Mouse (Mus musculus) CH12.LX (cell line): ENCODE measurements around the gene Srrm4. TPM values are rescaled to one million over a fixed set of nuclear protein-coding genes. Genes with fewer than 3 reads are reported as not detected.

Experiments used
- DNase-seq: peaks from one replicate; pipeline ENCODE4 v3.0.0-alpha.2; 2013; ENCODE audit errors: extremely low read depth
- H3K27ac ChIP-seq: 2 replicates; pipeline ENCODE4 v1.5.1; 2012; ENCODE audit warnings: low read depth, mild to moderate bottlenecking, control low read depth, moderate library complexity; ENCODE audit not compliant: insufficient read depth
- H3K27me3 ChIP-seq: replicated peaks from 2 replicates; pipeline ENCODE3; 2012; ENCODE audit warnings: inconsistent platforms
- H3K36me3 ChIP-seq, 2 experiments: replicated peaks in 1 of 2; 2 replicates each; pipeline versions ENCODE3 to v1.6.1; 2012; ENCODE audit warnings: inconsistent platforms in 1 of 2, low read length in 1 of 2, mild to moderate bottlenecking in 1 of 2, mixed read lengths in 1 of 2, moderate library complexity in 1 of 2; ENCODE audit not compliant: control insufficient read depth in 1 of 2, insufficient read depth in 1 of 2
- H3K4me1 ChIP-seq, 2 experiments: 2 replicates each; pipeline ENCODE4 v1.6.1; 2012; ENCODE audit warnings: inconsistent platforms in 1 of 2, moderate library complexity in 1 of 2; ENCODE audit not compliant: insufficient read depth in 2 of 2, control insufficient read depth in 1 of 2
- H3K4me2 ChIP-seq: 2 replicates; pipeline ENCODE4 v1.6.1; 2012; ENCODE audit warnings: low read depth, mild to moderate bottlenecking, control low read depth; ENCODE audit not compliant: poor library complexity, insufficient read depth, severe bottlenecking
- H3K4me3 ChIP-seq, 3 experiments: fragments of 150-350 bp in 1 of 3; sonication (generic) in 1 of 3; replicated peaks in 1 of 3; 2 replicates each; pipeline versions ENCODE3 to v1.5.1; 2011 to 2012; ENCODE audit warnings: low read depth in 2 of 3, low read length in 2 of 3, mild to moderate bottlenecking in 2 of 3, moderate library complexity in 2 of 3, control low read depth in 1 of 3, improper control_type of control experiment in 1 of 3, inconsistent platforms in 1 of 3, mixed read lengths in 1 of 3; ENCODE audit not compliant: poor library complexity in 1 of 3
- H3K79me2 ChIP-seq: replicated peaks from 2 replicates; pipeline ENCODE4 v1.6.1; 2012; ENCODE audit warnings: mild to moderate bottlenecking, moderate library complexity; ENCODE audit not compliant: control insufficient read depth, poor library complexity, insufficient read depth, severe bottlenecking; ENCODE audit errors: extremely low read depth
- H3K9ac ChIP-seq: 2 replicates; pipeline ENCODE4 v1.6.1; 2012; ENCODE audit warnings: low read depth, mild to moderate bottlenecking, control low read depth, moderate library complexity; ENCODE audit not compliant: insufficient read depth
- H3K9me3 ChIP-seq: replicated peaks from 2 replicates; pipeline ENCODE3; 2012; ENCODE audit warnings: low read length, inconsistent platforms, mixed read lengths
- CHD1 ChIP-seq: IDR thresholded peaks from 2 replicates; pipeline ENCODE4 v1.6.1; 2012; ENCODE audit warnings: low read depth, low read length, improper control_type of control experiment, inconsistent platforms
- CTCF ChIP-seq, 2 experiments: IDR thresholded peaks in 1 of 2; conservative IDR thresholded peaks in 1 of 2; 2 replicates each; pipeline ENCODE4 v1.5.1; 2011 to 2012; ENCODE audit warnings: low read depth in 2 of 2, low read length in 2 of 2, improper control_type of control experiment in 1 of 2, inconsistent platforms in 1 of 2, mild to moderate bottlenecking in 1 of 2, moderate library complexity in 1 of 2
- E2F4 ChIP-seq: IDR thresholded peaks from 2 replicates; pipeline ENCODE4 v1.6.1; 2011; ENCODE audit warnings: low read depth, low read length, improper control_type of control experiment; ENCODE audit not compliant: insufficient replicate concordance
- EP300 ChIP-seq: IDR thresholded peaks from 2 replicates; pipeline ENCODE4 v1.6.1; 2011; ENCODE audit warnings: low read length, improper control_type of control experiment
- ETS1 ChIP-seq: conservative IDR thresholded peaks from 2 replicates; pipeline ENCODE4 v1.6.1; 2012; ENCODE audit warnings: low read depth, mild to moderate bottlenecking, inconsistent platforms, low read length, improper control_type of control experiment, moderate library complexity
- HCFC1 ChIP-seq: IDR thresholded peaks from 2 replicates; pipeline ENCODE4 v1.6.1; 2012; ENCODE audit warnings: low read depth, mild to moderate bottlenecking, inconsistent platforms, low read length, improper control_type of control experiment
- IRF4 ChIP-seq: IDR thresholded peaks from 2 replicates; pipeline ENCODE4 v1.6.1; 2014; ENCODE audit warnings: low read depth, mild to moderate bottlenecking, inconsistent platforms, low read length, improper control_type of control experiment
- MAFK ChIP-seq: IDR thresholded peaks from 2 replicates; pipeline ENCODE4 v1.6.1; 2011; ENCODE audit warnings: low read length, improper control_type of control experiment; ENCODE audit not compliant: insufficient replicate concordance
- MAX ChIP-seq: IDR thresholded peaks from 2 replicates; pipeline ENCODE4 v1.6.1; 2011; ENCODE audit warnings: low read length, improper control_type of control experiment
- MXI1 ChIP-seq: IDR thresholded peaks from 2 replicates; pipeline ENCODE4 v1.6.1; 2011; ENCODE audit warnings: mild to moderate bottlenecking, low read depth, low read length, improper control_type of control experiment
- NELFE ChIP-seq: IDR thresholded peaks from 2 replicates; pipeline ENCODE4 v1.6.1; 2011; ENCODE audit warnings: low read depth, low read length, improper control_type of control experiment
- POLR2A ChIP-seq: IDR thresholded peaks from 2 replicates; pipeline ENCODE4 v1.6.1; 2011; ENCODE audit warnings: low read depth, mild to moderate bottlenecking, improper control_type of control experiment, low read length
- POLR2AphosphoS2 ChIP-seq: IDR thresholded peaks from 2 replicates; pipeline ENCODE4 v1.6.1; 2011; ENCODE audit warnings: low read depth, low read length, improper control_type of control experiment
- RCOR1 ChIP-seq: conservative IDR thresholded peaks from 2 replicates; pipeline ENCODE4 v1.6.1; 2012; ENCODE audit warnings: low read depth, mild to moderate bottlenecking, inconsistent platforms, low read length, improper control_type of control experiment
- SMC3 ChIP-seq: IDR thresholded peaks from 2 replicates; pipeline ENCODE4 v1.6.1; 2011; ENCODE audit warnings: low read depth, low read length, improper control_type of control experiment
- TBP ChIP-seq: conservative IDR thresholded peaks from 2 replicates; pipeline ENCODE4 v1.6.1; 2011; ENCODE audit warnings: low read depth, low read length, improper control_type of control experiment
- USF2 ChIP-seq: conservative IDR thresholded peaks from 2 replicates; pipeline ENCODE4 v1.6.1; 2011; ENCODE audit warnings: low read depth, low read length, improper control_type of control experiment
- ZC3H11A ChIP-seq: IDR thresholded peaks from 2 replicates; pipeline ENCODE4 v1.6.1; 2012; ENCODE audit warnings: low read depth, mild to moderate bottlenecking, inconsistent platforms, low read length, improper control_type of control experiment
- ZKSCAN1 ChIP-seq: IDR thresholded peaks from 2 replicates; pipeline ENCODE4 v1.6.1; 2012; ENCODE audit warnings: low read depth, inconsistent platforms, low read length, improper control_type of control experiment, borderline replicate concordance
- ZMIZ1 ChIP-seq: IDR thresholded peaks from 2 replicates; pipeline ENCODE4 v1.6.1; 2012; ENCODE audit warnings: low read depth, mild to moderate bottlenecking, inconsistent platforms, low read length, improper control_type of control experiment
- ZNF384 ChIP-seq: IDR thresholded peaks from 2 replicates; pipeline ENCODE4 v1.6.1; 2012; ENCODE audit warnings: low read depth, low read length, improper control_type of control experiment, inconsistent platforms
- dilution Hi-C: fragments of 300-500 bp; cut with MboI; formaldehyde crosslinking; loops from 2 replicates; pipeline ENCODE4 v1.14.3; 2020; ENCODE audit warnings: low sequenced_read_pairs; ENCODE audit not compliant: extremely low pct_unique_long_range_greater_than_20kb, extremely low pct_ligation_motif_present
- in situ Hi-C: fragments of 300-500 bp; cut with MboI; formaldehyde crosslinking; loops from 3 replicates; pipeline ENCODE4 v1.14.3; 2019; ENCODE audit warnings: low sequenced_read_pairs, low pct_ligation_motif_present, low pct_unique_long_range_greater_than_20kb, mixed read lengths
- polyA plus RNA-seq: library from polyadenylated mRNA; unstranded; fragments of >175 nt; gene quantifications from 2 replicates; pipeline ENCODE4 v1.2.1, GENCODE M21; 2012; ENCODE audit warnings: low read depth; ENCODE audit not compliant: insufficient read length
- total RNA-seq, 2 experiments: library from RNA; depleted of rRNA; stranded (reverse); fragments of 300-350 nt in 1 of 2; fragments of >200 nt in 1 of 2; gene quantifications; 2 replicates each; pipeline ENCODE4 v1.2.3; 2012 to 2014

The Srrm4 gene
- total and polyA plus RNA-seq, 3 experiments, result not detected

DNA sequence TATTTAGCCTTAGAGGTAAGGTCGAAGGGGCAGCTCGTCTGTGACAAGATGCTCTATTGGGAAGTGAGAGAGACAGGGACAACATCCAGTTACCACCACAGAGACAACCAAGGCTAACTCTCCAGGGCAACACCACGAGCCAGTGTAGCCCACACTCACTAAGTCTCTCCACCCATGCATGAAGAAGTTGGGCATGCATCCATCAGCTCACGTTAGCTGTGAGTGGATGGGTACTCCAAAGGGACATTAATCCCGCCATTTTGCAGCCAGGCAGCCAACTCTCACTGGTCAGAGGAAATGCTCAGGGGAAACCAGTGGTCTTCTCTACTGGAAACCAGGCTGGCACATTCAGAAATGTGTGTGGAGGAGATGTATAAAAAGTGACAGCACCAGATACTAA, 93.8 kb downstream of the Srrm4 start:
- Histone ChIP-seq H3K79me2 (no peaks in the 10 kb centered on the region), H3K27me3 (no peaks in the 10 kb centered on the region), H3K9ac (no peak overlapping the region), H3K4me3 (no peak overlapping the region), H3K27ac (no peak overlapping the region), H3K36me3 (no peaks in the 10 kb centered on the region), H3K4me2 (no peak overlapping the region), H3K4me1 (no peaks in the 10 kb centered on the region), H3K9me3 (peaks cover 95% of the 10 kb centered on the region)
- TF ChIP-seq MAX, result no peak
- no peak for TF ChIP-seq CTCF (conservative IDR thresholded peaks at IDR 0.05 in 1 of 2, IDR thresholded peaks at IDR 0.05 in 1 of 2; ENCODE audit: low read depth in 2 of 2, low read length in 2 of 2)
- TF ChIP-seq HCFC1, result no peak
- no peak for TF ChIP-seq USF2
- no peak for TF ChIP-seq NELFE
- no peak for TF ChIP-seq MXI1
- TF ChIP-seq ZMIZ1, result no peak
- no peak for TF ChIP-seq IRF4
- no peak for TF ChIP-seq ETS1
- TF ChIP-seq ZNF384, result no peak
- no peak for TF ChIP-seq ZC3H11A
- TF ChIP-seq POLR2AphosphoS2, result no peak
- TF ChIP-seq ZKSCAN1, result no peak
- no peak for TF ChIP-seq EP300
- no peak for TF ChIP-seq POLR2A
- TF ChIP-seq MAFK, result no peak
- no peak for TF ChIP-seq CHD1
- no peak for DNase-seq
- dilution Hi-C loops (no loop called here), in situ Hi-C loops (no loop called here)

DNA sequence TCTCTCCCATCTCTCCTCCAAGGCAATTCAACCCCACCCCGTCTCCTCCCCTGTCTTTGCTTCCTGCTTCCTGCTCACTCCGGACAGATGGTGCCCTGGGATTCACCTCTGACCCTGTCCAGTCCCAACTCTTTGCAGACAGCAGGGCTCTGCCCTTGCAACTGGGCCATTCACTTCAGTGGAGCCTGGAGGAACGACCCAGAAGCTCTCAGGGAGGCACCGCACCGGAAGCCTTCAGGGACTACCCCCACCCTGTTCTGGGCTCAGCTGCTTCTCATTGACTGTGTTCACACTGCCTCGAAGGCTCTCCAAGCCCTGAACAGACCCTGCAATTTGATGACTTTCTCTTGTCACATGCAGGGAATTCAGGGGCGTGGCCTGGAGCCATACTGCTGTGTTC, 94.4 kb downstream of the Srrm4 start:
- H3K36me3 ChIP-seq, result no peaks in the 10 kb centered on the region
- no peaks in the 10 kb centered on the region for H3K4me1 ChIP-seq
- no peak for DNase-seq
- no peak overlapping the region for H3K4me3 ChIP-seq
- H3K27ac ChIP-seq, result no peak overlapping the region
- dilution Hi-C loops, result no loop called here
- TF ChIP-seq RCOR1 (no peak), IRF4 (no peak), CHD1 (no peak), E2F4 (no peak), ZC3H11A (no peak), TBP (no peak), MXI1 (no peak), HCFC1 (no peak), SMC3 (no peak), MAX (no peak), CTCF (conservative IDR thresholded peaks at IDR 0.05 in 1 of 2, IDR thresholded peaks at IDR 0.05 in 1 of 2; ENCODE audit: low read depth in 2 of 2, low read length in 2 of 2) (no peak)
- in situ Hi-C loops, result no loop called here
- no peaks in the 10 kb centered on the region for H3K79me2 ChIP-seq
- H3K27me3 ChIP-seq, result no peaks in the 10 kb centered on the region
- H3K9me3 ChIP-seq, result peaks cover 96% of the 10 kb centered on the region
- H3K9ac ChIP-seq, result no peak overlapping the region
- no peak overlapping the region for H3K4me2 ChIP-seq
